Mouse (Mus musculus) cerebellum, adult 2 months (tissue): ENCODE measurements around the gene Osgin1. TPM values are rescaled to one million over a fixed set of nuclear protein-coding genes. Genes with fewer than 3 reads are reported as not detected.

Experiments
- DNase-seq, 2 experiments: peaks; one replicate each; pipeline ENCODE4 v3.0.0; 2021
- H3K27ac ChIP-seq: fragments of 200-500 bp; 2 replicates; pipeline ENCODE4 v1.5.1; 2012; ENCODE audit warnings: low read length, control low read depth, inconsistent platforms; ENCODE audit not compliant: insufficient read depth
- H3K27me3 ChIP-seq: fragments of 200-500 bp; 2 replicates; pipeline ENCODE4 v1.6.1; 2012; ENCODE audit warnings: inconsistent platforms, mild to moderate bottlenecking, low read length, moderate library complexity; ENCODE audit not compliant: control insufficient read depth, insufficient read depth
- H3K4me1 ChIP-seq: fragments of 200-500 bp; 2 replicates; pipeline ENCODE4 v1.6.1; 2011; ENCODE audit warnings: low read length; ENCODE audit not compliant: control insufficient read depth, insufficient read depth
- H3K4me3 ChIP-seq: fragments of 200-500 bp; replicated peaks from 2 replicates; pipeline ENCODE3; 2011; ENCODE audit warnings: mild to moderate bottlenecking, low read depth, low read length, control low read depth; ENCODE audit not compliant: insufficient read depth
- CTCF ChIP-seq: fragments of 200-500 bp; IDR thresholded peaks from 2 replicates; pipeline ENCODE4 v1.5.1; 2011; ENCODE audit warnings: low read depth, mild to moderate bottlenecking, control low read depth, low read length, moderate library complexity, borderline replicate concordance; ENCODE audit not compliant: insufficient read depth
- POLR2A ChIP-seq: fragments of 200-500 bp; IDR thresholded peaks from 2 replicates; pipeline ENCODE4 v1.6.1; 2011; ENCODE audit warnings: low read length, control low read depth, borderline replicate concordance; ENCODE audit not compliant: insufficient read depth
- WGBS: fragments of 180-500 bp; shearing (Covaris S2); methylation state at CpG from one replicate; pipeline ENCODE4 v1.1.7; 2018; 5-methylcytosine and 5-hydroxymethylcytosine counted together
- polyA plus RNA-seq: library from polyadenylated mRNA; depleted of rRNA; stranded (reverse); fragments of >200 nt; gene quantifications from 2 replicates; pipeline ENCODE4 v1.2.3, GENCODE M21; 2012; rRNA removed

The Osgin1 gene
- polyA plus RNA-seq, 1 experiment: 0.84 TPM

- no peak for DNase-seq
- H3K27ac ChIP-seq: no peak overlapping the region
- H3K4me1 ChIP-seq: no peaks in the 10 kb centered on the region
- WGBS: 44% methylated on average over 10 of the region's 10 CpGs
- H3K4me3 ChIP-seq: no peak overlapping the region
- TF ChIP-seq POLR2A (no peak), CTCF (no peak)
- no peaks in the 10 kb centered on the region; the same call in 1 of the 2 replicates for H3K27me3 ChIP-seq
Measured at GRCm38 (mm10) chr8:119466794-119467193, 32.9 kb downstream of the Osgin1 start.

GRCm38 (mm10) chr8:119468091-119468490 lies 34.2 kb downstream of the Osgin1 start:
- no peak for TF ChIP-seq CTCF
- TF ChIP-seq POLR2A: no peak
- Histone ChIP-seq H3K27ac (no peak overlapping the region), H3K4me1 (no peaks in the 10 kb centered on the region), H3K27me3 (no peaks in the 10 kb centered on the region; the same call in 1 of the 2 replicates), H3K4me3 (no peak overlapping the region)
- no peak for DNase-seq
- WGBS: 42% methylated on average over 8 of the region's 8 CpGs

GRCm38 (mm10) chr8:119478684-119479083 lies 44.8 kb downstream of the Osgin1 start:
- Histone ChIP-seq H3K27me3 (no peaks in the 10 kb centered on the region), H3K27ac (no peak overlapping the region), H3K4me3 (no peak overlapping the region), H3K4me1 (no peaks in the 10 kb centered on the region)
- TF ChIP-seq CTCF: no peak
- TF ChIP-seq POLR2A: no peak
- WGBS: 31% methylated on average over 5 of the region's 5 CpGs
- no peak for DNase-seq

- Histone ChIP-seq H3K27me3 (no peaks in the 10 kb centered on the region), H3K4me1 (no peaks in the 10 kb centered on the region), H3K4me3 (no peak overlapping the region), H3K27ac (no peak overlapping the region)
- no peak for DNase-seq
- 83% methylated on average over 11 of the region's 11 CpGs for WGBS
- TF ChIP-seq POLR2A (no peak), CTCF (no peak)
Measured at GRCm38 (mm10) chr8:119484145-119484896, 50.4 kb downstream of the Osgin1 start.

- no peak overlapping the region for H3K4me3 ChIP-seq
- 82% methylated on average over 7 of the region's 7 CpGs for WGBS
- H3K27ac ChIP-seq: no peak overlapping the region
- DNase-seq: no peak
- TF ChIP-seq POLR2A (no peak), CTCF (no peak)
- no peaks in the 10 kb centered on the region for H3K4me1 ChIP-seq
- no peaks in the 10 kb centered on the region for H3K27me3 ChIP-seq
Measured at GRCm38 (mm10) chr8:119487093-119487492, 53.2 kb downstream of the Osgin1 start.

Other genes starting within 250 kb of the Osgin1 start
- 323 and 343 TPM in 2 replicates for gene Hsbp1, start 89.6 kb upstream of the Osgin1 start, polyA plus RNA-seq
- gene Mlycd, start 39.2 kb upstream of the Osgin1 start, polyA plus RNA-seq: 30.5 and 31.6 TPM in 2 replicates
- 17.0 and 26.6 TPM in 2 replicates for gene Necab2, start 12.6 kb downstream of the Osgin1 start, polyA plus RNA-seq
- 0.29 and 0.30 TPM in 2 replicates for gene Slc38a8, start 67.6 kb downstream of the Osgin1 start, polyA plus RNA-seq
- gene Mbtps1, start 124.6 kb downstream of the Osgin1 start, polyA plus RNA-seq: 81.6 and 89.4 TPM in 2 replicates
- gene Hsdl1, start 141.1 kb downstream of the Osgin1 start, polyA plus RNA-seq: 42.4 and 45.0 TPM in 2 replicates
- gene Dnaaf1, start 141.1 kb downstream of the Osgin1 start, polyA plus RNA-seq: 0.20 and 0.27 TPM in 2 replicates
- 14.2 and 14.6 TPM in 2 replicates for gene Taf1c, start 171.1 kb downstream of the Osgin1 start, polyA plus RNA-seq
- 0.11 TPM in 2 replicates for gene Adad2, start 178.6 kb downstream of the Osgin1 start, polyA plus RNA-seq
- 92.6 and 99.0 TPM in 2 replicates for gene Kcng4, start 201.6 kb downstream of the Osgin1 start, polyA plus RNA-seq
- 18.9 and 19.3 TPM in 2 replicates for gene Wfdc1, start 232.2 kb downstream of the Osgin1 start, polyA plus RNA-seq